Comparison of ENCODE assay signal across 8 mouse cellular contexts in genomic region chr11:73006377-73006776, GRCm38 (mm10). TPM values are rescaled to one million over a fixed set of nuclear protein-coding genes. Genes with fewer than 3 reads are reported as not detected.
A peak's percentile ranks its signal among the peaks of the same experiment; 100 is the strongest.
DNase-seq lines count a peak whose midpoint lies in the region; ATAC-seq and TF ChIP-seq lines count a peak whose summit lies in the region.

No protein-coding gene starts in this region.

- DNase-seq in right cerebral cortex, postnatal 25 days: peak; percentile 30
- DNase-seq in right cerebral cortex, adult 18-20 months: no peak
- DNase-seq in adrenal gland, adult 8-10 months: peak; percentile 41
- peak; percentile 72 for DNase-seq in embryo, embryonic 11.5 days (ENCODE audit: low read depth, low spot score)
- peak; percentile 62 for DNase-seq in liver, adult 2 months (ENCODE audit: extremely low read depth, low read depth, low spot score)
- peak; percentile 39 for DNase-seq in neural tube, embryonic 10.5 days (ENCODE audit: extremely low spot score, low spot score)
- DNase-seq in frontal cortex, postnatal 36 days (ENCODE audit: low spot score in 2 of 2): no peak

- no peaks in the 10 kb centered on the region for H3K36me3 ChIP-seq in hindbrain, embryonic 15.5 days
- H3K36me3 ChIP-seq in liver, adult 2 months (ENCODE audit: control insufficient read depth, insufficient read depth, low read length): no peaks in the 10 kb centered on the region

- 0% methylated on average over 2 of the region's 2 CpGs for WGBS in hindbrain, embryonic 15.5 days
- WGBS in liver, adult 2 months: 2% methylated on average over 2 of the region's 2 CpGs

- no peak overlapping the region for H3K4me3 ChIP-seq in hindbrain, embryonic 15.5 days
- no peak overlapping the region for H3K4me3 ChIP-seq in liver, adult 2 months (ENCODE audit: insufficient read depth, low read depth, low read length)

- 0 out of 2 replicates have a peak, but pooled peaks cover 2% of the 10 kb centered on the region for H3K27me3 ChIP-seq in hindbrain, embryonic 15.5 days
- no peaks in the 10 kb centered on the region for H3K27me3 ChIP-seq in liver, adult 2 months (ENCODE audit: control insufficient read depth, insufficient read depth, low read length)

- TF ChIP-seq POLR2A in liver, adult 2 months (IDR thresholded peaks at IDR 0.05; ENCODE audit: extremely low read depth, insufficient read depth, low read length): no peak

- peak; percentile 74; the same call in 1 of the 2 replicates for ATAC-seq in hindbrain, embryonic 15.5 days (ENCODE audit: low FRiP score, low read depth)

- H3K27ac ChIP-seq in hindbrain, embryonic 15.5 days (replicated peaks): no peak overlapping the region
- H3K27ac ChIP-seq in liver, adult 2 months (replicated peaks; ENCODE audit: insufficient read depth, low read depth, low read length): no peak overlapping the region

- H3K4me2 ChIP-seq in hindbrain, embryonic 15.5 days: no peak overlapping the region

- no peaks in the 10 kb centered on the region for H3K4me1 ChIP-seq in hindbrain, embryonic 15.5 days (replicated peaks)
- H3K4me1 ChIP-seq in liver, adult 2 months (ENCODE audit: control insufficient read depth, insufficient read depth, low read length): no peaks in the 10 kb centered on the region

- TF ChIP-seq CTCF in liver, adult 2 months (IDR thresholded peaks at IDR 0.05; ENCODE audit: low read depth, low read length): peak; percentile 83

- H3K9me3 ChIP-seq in hindbrain, embryonic 15.5 days: no peaks in the 10 kb centered on the region

- H3K79me2 ChIP-seq in liver, adult 2 months (ENCODE audit: control insufficient read depth, insufficient read depth, low read length): no peaks in the 10 kb centered on the region

- H3K9ac ChIP-seq in hindbrain, embryonic 15.5 days: no peak overlapping the region
- no peak overlapping the region for H3K9ac ChIP-seq in liver, adult 2 months (ENCODE audit: low read depth, low read length)

RNA-seq across cellular contexts. Expression of gene P2rx1, which starts 7.5 kb away (rescaled TPM):
- total RNA-seq in adrenal gland, adult 8-10 months (2022): under 1 TPM; 0.38 to 0.66 (median 0.46) TPM
- polyA plus RNA-seq in hindbrain, embryonic 15.5 days (2015; fragmentation: Nextera tagmentation; extraction: Ambion mirVana): 0.39 and 0.73 TPM in 2 replicates
- 0.28 and 0.34 TPM in 2 replicates for total RNA-seq in liver, adult 2 months (2014; rRNA removed)
- polyA plus RNA-seq in liver, adult 2 months (2012; rRNA removed): 0.11 and 0.12 TPM in 2 replicates

RNA-seq across cellular contexts. Expression of gene Camkk1, which starts 12.4 kb away (rescaled TPM):
- total RNA-seq in adrenal gland, adult 8-10 months (2022): 10 to 100 TPM in 2 of 4 experiments, 1 to 10 TPM in 2; 4.9 to 16.6 (median 10.8) TPM
- polyA plus RNA-seq in hindbrain, embryonic 15.5 days (2015; fragmentation: Nextera tagmentation; extraction: Ambion mirVana): 32.2 and 32.4 TPM in 2 replicates
- total RNA-seq in liver, adult 2 months (2014; rRNA removed): 0.28 and 0.54 TPM in 2 replicates
- polyA plus RNA-seq in liver, adult 2 months (2012; rRNA removed): 0.12 and 0.24 TPM in 2 replicates

RNA-seq across cellular contexts. Expression of gene Ncbp3, which starts 41.2 kb away (rescaled TPM):
- 10 to 100 TPM; 11.7 to 19.3 (median 14.4) TPM for total RNA-seq in adrenal gland, adult 8-10 months (2022)
- polyA plus RNA-seq in hindbrain, embryonic 15.5 days (2015; fragmentation: Nextera tagmentation; extraction: Ambion mirVana): 10.4 and 10.6 TPM in 2 replicates
- 3.7 and 3.8 TPM in 2 replicates for total RNA-seq in liver, adult 2 months (2014; rRNA removed)
- polyA plus RNA-seq in liver, adult 2 months (2012; rRNA removed): 1.3 TPM in 2 replicates

RNA-seq across cellular contexts. Expression of gene Atp2a3, which starts 45.4 kb away (rescaled TPM):
- 10 to 100 TPM; 10.6 to 19.8 (median 12.4) TPM for total RNA-seq in adrenal gland, adult 8-10 months (2022)
- 1.6 and 2.5 TPM in 2 replicates for polyA plus RNA-seq in hindbrain, embryonic 15.5 days (2015; fragmentation: Nextera tagmentation; extraction: Ambion mirVana)
- 0.46 and 1.3 TPM in 2 replicates for total RNA-seq in liver, adult 2 months (2014; rRNA removed)
- 1.8 and 2.8 TPM in 2 replicates for polyA plus RNA-seq in liver, adult 2 months (2012; rRNA removed)

Comparison
In these comparisons a context has a peak if more than half of its experiments do, and no peak if none do; other contexts are left out.
1. DNase-seq: peak in right cerebral cortex, postnatal 25 days (single experiment), adrenal gland, adult 8-10 months (single experiment), embryo, embryonic 11.5 days (single experiment), liver, adult 2 months (single experiment) and neural tube, embryonic 10.5 days (single experiment); none in right cerebral cortex, adult 18-20 months (single experiment) and frontal cortex, postnatal 36 days (0 of 2).